Mouse (Mus musculus): ENCODE measurements around the gene Ppp1r1b. TPM values are rescaled to one million over a fixed set of nuclear protein-coding genes. Genes with fewer than 3 reads are reported as not detected.
A peak's percentile ranks its signal among the peaks of the same experiment; 100 is the strongest.

Ppp1r1b gene
- polyA plus RNA-seq, 1 experiment from 2014 or later, result 5.4 TPM

DNA sequence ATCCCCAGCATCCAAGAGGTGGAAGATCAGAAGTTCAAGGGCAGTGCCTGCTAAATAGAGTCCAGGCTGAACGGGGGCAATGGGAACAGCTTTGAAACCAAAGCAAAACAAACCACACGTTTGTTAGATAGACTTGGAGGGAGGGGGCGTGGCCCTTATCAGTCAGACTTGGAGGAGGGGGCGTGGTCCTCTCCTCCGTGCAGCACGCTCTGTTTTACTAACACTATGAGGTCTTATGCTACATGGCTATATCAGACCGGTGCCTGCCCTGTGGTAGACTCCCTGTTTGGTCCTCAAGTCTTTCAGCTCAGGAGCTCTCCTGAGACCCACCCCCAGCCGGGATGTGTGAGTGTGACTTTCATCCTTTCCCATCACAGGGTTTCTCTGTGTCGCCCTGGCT lies 13.0 kb upstream of the Ppp1r1b start:
- TF ChIP-seq CTCF (IDR thresholded peaks at IDR 0.05; ENCODE audit: low read depth) (no peak), EP300 (IDR thresholded peaks at IDR 0.05; ENCODE audit: low read depth) (no peak)
- no peak overlapping the region for H3K9ac ChIP-seq (replicated peaks)

DNA sequence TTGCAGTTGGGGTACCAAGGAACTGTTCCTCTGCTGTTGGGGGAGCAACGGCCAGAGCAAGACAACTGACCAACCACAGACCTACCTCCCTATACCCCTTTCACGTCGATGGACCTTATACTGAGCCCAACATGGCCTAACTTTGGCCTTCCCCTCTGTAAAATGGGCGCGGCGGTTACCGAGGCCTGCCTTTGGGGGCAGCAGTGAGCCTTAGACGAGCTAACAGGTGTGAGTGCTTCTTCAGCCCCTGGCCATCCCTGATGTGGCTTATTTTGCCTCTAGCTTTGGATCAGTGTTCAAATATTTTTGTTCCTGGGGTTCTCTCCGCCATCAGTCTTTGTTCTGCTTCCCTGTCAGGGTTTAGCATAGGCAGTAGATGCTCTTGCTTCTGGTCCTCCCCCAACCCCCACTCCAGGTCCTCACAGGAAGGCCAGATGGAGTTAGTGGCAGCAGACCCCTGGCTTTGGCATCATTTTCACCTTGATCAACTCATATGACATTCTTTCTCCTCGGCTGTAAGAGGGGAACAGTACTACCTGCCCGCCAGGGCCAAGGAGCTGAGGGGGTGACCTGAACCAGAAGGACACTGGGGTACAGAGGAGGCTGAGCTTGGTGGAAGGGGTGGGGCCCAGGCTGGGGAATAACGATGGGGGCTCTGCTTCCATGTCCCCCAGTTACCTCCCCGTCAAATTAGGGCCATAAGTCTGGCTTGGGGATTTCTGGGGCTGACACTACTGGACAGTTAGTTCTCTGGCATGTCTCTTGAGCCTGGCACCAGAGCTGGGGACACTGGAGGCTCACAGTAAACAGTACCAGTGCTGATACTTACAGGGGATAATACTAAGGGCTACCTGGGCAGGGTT lies 11.7 kb upstream of the Ppp1r1b start:
- Histone ChIP-seq H3K9me3 (ENCODE audit: low read length) (no peaks in the 10 kb centered on the region), H3K4me3 (ENCODE audit: low read depth, low read length) (no peak overlapping the region), H3K9ac (replicated peaks) (no peak overlapping the region), H3K4me2 (ENCODE audit: low read depth, low read length) (no peak overlapping the region), H3K4me1 (ENCODE audit: insufficient read depth) (0 out of 2 replicates have a peak, but pooled peaks cover 4% of the 10 kb centered on the region), H3K27me3 (ENCODE audit: insufficient read depth, low read length) (peaks cover 94% of the 10 kb centered on the region), H3K36me3 (replicated peaks; ENCODE audit: insufficient read depth, low read length) (no peaks in the 10 kb centered on the region), H3K27ac (ENCODE audit: low read depth) (no peak overlapping the region)
- TF ChIP-seq EP300 (IDR thresholded peaks at IDR 0.05; ENCODE audit: low read depth) (no peak), CTCF (IDR thresholded peaks at IDR 0.05; ENCODE audit: low read depth) (peak; percentile 55)
- ATAC-seq (no peak), DNase-seq (no peak)
- WGBS (ENCODE audit: insufficient replicate concordance), result 14% methylated on average over 13 of the region's 13 CpGs

More for the DNA sequence above, 13.0 kb upstream of the Ppp1r1b start:
- Histone ChIP-seq H3K27ac (ENCODE audit: low read depth) (no peak overlapping the region), H3K4me1 (ENCODE audit: insufficient read depth) (0 out of 2 replicates have a peak, but pooled peaks cover 4% of the 10 kb centered on the region), H3K36me3 (replicated peaks; ENCODE audit: insufficient read depth, low read length) (no peaks in the 10 kb centered on the region), H3K4me2 (ENCODE audit: low read depth, low read length) (no peak overlapping the region), H3K4me3 (ENCODE audit: low read depth, low read length) (no peak overlapping the region), H3K27me3 (ENCODE audit: insufficient read depth, low read length) (peaks cover 98% of the 10 kb centered on the region), H3K9me3 (ENCODE audit: low read length) (no peaks in the 10 kb centered on the region)
- no peak for ATAC-seq
- DNase-seq, result no peak
- 8% methylated on average over 9 of the region's 9 CpGs for WGBS (ENCODE audit: insufficient replicate concordance)

DNA sequence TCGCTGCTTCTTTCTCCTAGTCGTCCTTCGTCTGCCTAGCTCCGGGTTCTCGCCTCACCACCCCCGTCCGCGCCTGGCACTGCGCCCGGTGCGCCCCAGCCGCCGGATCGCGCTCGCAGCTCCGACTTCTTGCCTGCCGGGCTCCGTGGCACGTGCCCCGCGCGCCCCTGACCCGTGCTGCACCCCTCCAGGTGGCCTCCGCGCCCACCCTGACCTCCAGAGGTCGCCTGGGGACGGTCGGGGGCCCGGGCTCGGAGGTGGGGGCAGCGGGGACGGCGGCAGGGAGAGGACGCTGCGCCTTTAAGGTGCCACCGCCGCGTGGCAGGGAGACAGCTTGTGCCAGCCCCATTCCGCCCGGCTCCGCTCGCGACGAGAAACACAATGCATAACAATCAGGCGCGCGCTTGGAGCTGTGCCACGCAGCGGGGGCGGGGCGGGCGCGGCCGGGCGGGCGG lies 9.7 kb upstream of the Ppp1r1b start:
- WGBS (ENCODE audit: insufficient replicate concordance), result under 1% methylated on average over 31 of the region's 57 CpGs
- Histone ChIP-seq H3K4me1 (ENCODE audit: insufficient read depth) (0 out of 2 replicates have a peak, but pooled peaks cover 4% of the 10 kb centered on the region), H3K9me3 (ENCODE audit: low read length) (no peaks in the 10 kb centered on the region), H3K27me3 (ENCODE audit: insufficient read depth, low read length) (peaks cover 84% of the 10 kb centered on the region), H3K4me3 (ENCODE audit: low read depth, low read length) (peak overlapping the region; percentile 47), H3K27ac (ENCODE audit: low read depth) (no peak overlapping the region), H3K4me2 (ENCODE audit: low read depth, low read length) (peak overlapping the region; percentile 76), H3K36me3 (replicated peaks; ENCODE audit: insufficient read depth, low read length) (no peaks in the 10 kb centered on the region), H3K9ac (replicated peaks) (peak overlapping the region; percentile 16)
- no peak for ATAC-seq
- peak; percentile 35 for DNase-seq
- TF ChIP-seq EP300 (IDR thresholded peaks at IDR 0.05; ENCODE audit: low read depth) (no peak), CTCF (IDR thresholded peaks at IDR 0.05; ENCODE audit: low read depth) (no peak)

DNA sequence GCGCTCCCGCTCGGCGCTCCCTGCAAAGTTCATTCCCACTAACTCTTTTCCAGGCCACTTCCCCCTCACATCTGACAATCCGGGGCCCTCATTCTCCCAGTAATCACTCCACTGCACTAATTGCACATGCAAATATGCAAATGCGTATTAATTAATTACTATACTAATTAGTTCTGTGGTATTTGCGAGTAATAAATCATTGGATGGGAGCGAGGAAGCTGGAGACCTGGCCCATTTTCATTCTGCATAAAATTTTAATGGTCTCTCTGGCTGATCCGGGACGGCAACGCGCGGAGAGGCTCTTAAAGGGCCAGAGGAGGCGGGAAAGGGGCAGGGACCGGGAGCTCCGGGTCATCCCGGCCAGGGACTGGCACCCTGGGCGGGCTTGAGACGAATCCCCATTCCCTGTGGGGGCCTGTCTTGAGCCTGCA lies 9.1 kb upstream of the Ppp1r1b start:
- Histone ChIP-seq H3K4me3 (ENCODE audit: low read depth, low read length) (peak overlapping the region; percentile 47), H3K27ac (ENCODE audit: low read depth) (no peak overlapping the region), H3K4me1 (ENCODE audit: insufficient read depth) (0 out of 2 replicates have a peak, but pooled peaks cover 4% of the 10 kb centered on the region), H3K9ac (replicated peaks) (peak overlapping the region; percentile 16), H3K36me3 (replicated peaks; ENCODE audit: insufficient read depth, low read length) (no peaks in the 10 kb centered on the region), H3K4me2 (ENCODE audit: low read depth, low read length) (peak overlapping the region; percentile 76), H3K27me3 (ENCODE audit: insufficient read depth, low read length) (peaks cover 78% of the 10 kb centered on the region), H3K9me3 (ENCODE audit: low read length) (no peaks in the 10 kb centered on the region)
- DNase-seq, result no peak
- TF ChIP-seq EP300 (IDR thresholded peaks at IDR 0.05; ENCODE audit: low read depth) (no peak), CTCF (IDR thresholded peaks at IDR 0.05; ENCODE audit: low read depth) (no peak)
- WGBS (ENCODE audit: insufficient replicate concordance), result 0% methylated on average over 19 of the region's 19 CpGs
- ATAC-seq, result no peak

DNA sequence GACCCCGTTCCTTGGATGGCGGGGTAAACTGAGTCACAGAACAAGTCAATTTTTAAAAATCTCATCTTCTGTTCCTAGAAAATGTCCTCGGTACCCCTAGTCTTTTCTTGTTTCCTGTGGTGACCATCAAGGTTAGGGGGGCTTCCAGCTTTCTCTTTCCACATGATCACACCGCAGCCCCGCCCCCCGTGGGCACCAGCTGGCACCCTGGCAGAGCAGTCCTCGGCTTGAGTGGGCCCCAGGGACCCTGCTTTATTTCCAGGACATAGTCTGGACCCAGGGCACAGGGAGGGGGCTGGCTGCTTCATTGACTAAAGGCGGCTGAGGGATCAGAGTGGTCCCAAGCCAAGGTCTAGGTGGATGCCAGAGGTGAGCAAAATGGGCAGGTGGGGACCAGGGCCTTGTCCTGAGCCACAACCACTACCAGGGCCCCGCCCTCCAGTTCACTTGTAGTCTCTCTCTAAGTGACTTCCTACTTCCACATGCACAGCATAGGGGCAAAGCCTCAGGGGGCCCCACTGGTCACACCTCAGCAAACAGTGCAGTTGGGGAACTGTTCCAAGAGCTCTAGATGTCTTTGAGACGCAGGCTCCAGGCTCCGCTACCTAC lies 8.4 kb upstream of the Ppp1r1b start:
- peak overlapping the region; percentile 76 for H3K4me2 ChIP-seq (ENCODE audit: low read depth, low read length)

DNA sequence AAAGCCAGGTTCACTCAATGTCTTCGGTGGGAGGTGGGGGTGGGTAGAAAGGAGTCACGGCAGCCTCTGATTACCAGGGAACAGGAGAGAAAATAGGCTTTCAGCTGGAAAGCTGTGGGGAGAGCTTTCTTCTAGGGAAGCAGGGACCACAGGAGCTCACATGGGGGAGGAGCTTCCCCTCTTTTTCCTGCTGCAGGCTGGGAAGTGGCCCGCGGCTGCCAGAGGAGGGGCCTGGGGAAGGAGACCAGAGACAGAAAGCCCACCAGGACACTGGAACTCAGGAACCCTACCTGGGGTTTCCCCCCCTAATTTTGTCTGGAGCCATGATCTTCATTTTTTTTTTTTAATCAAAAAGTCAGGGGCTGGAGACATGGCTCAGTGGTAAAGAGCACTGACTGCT lies 7.6 kb upstream of the Ppp1r1b start:
- Histone ChIP-seq H3K27me3 (ENCODE audit: insufficient read depth, low read length) (peaks cover 69% of the 10 kb centered on the region), H3K4me1 (ENCODE audit: insufficient read depth) (0 out of 2 replicates have a peak, but pooled peaks cover 4% of the 10 kb centered on the region), H3K27ac (ENCODE audit: low read depth) (no peak overlapping the region), H3K9ac (replicated peaks) (no peak overlapping the region), H3K9me3 (ENCODE audit: low read length) (no peaks in the 10 kb centered on the region), H3K36me3 (replicated peaks; ENCODE audit: insufficient read depth, low read length) (no peaks in the 10 kb centered on the region), H3K4me2 (ENCODE audit: low read depth, low read length) (no peak overlapping the region), H3K4me3 (ENCODE audit: low read depth, low read length) (no peak overlapping the region)
- no peak for ATAC-seq
- WGBS (ENCODE audit: insufficient replicate concordance), result 8% methylated on average over 4 of the region's 4 CpGs
- no peak for DNase-seq
- no peak for TF ChIP-seq EP300 (IDR thresholded peaks at IDR 0.05; ENCODE audit: low read depth)
- no peak for TF ChIP-seq CTCF (IDR thresholded peaks at IDR 0.05; ENCODE audit: low read depth)

More for the DNA sequence above, 8.4 kb upstream of the Ppp1r1b start:
- Histone ChIP-seq H3K9ac (replicated peaks) (no peak overlapping the region), H3K4me3 (ENCODE audit: low read depth, low read length) (no peak overlapping the region), H3K27ac (ENCODE audit: low read depth) (no peak overlapping the region), H3K36me3 (replicated peaks; ENCODE audit: insufficient read depth, low read length) (no peaks in the 10 kb centered on the region), H3K4me1 (ENCODE audit: insufficient read depth) (0 out of 2 replicates have a peak, but pooled peaks cover 4% of the 10 kb centered on the region), H3K9me3 (ENCODE audit: low read length) (no peaks in the 10 kb centered on the region), H3K27me3 (ENCODE audit: insufficient read depth, low read length) (peaks cover 71% of the 10 kb centered on the region)
- DNase-seq, result peak; percentile 45
- WGBS (ENCODE audit: insufficient replicate concordance), result 11% methylated on average over 11 of the region's 11 CpGs
- TF ChIP-seq CTCF (IDR thresholded peaks at IDR 0.05; ENCODE audit: low read depth) (no peak), EP300 (IDR thresholded peaks at IDR 0.05; ENCODE audit: low read depth) (no peak)
- peak; percentile 44; the same call in 1 of the 2 replicates for ATAC-seq
